Mouse (Mus musculus): ENCODE data around the gene Lins1. TPM values are rescaled to one million over a fixed set of nuclear protein-coding genes. Genes with fewer than 3 reads are reported as not detected.
A peak's percentile ranks its signal among the peaks of the same experiment; 100 is the strongest.

Lins1 gene
- total RNA-seq (2021) = 1 to 10 TPM; 2.8 to 3.4 TPM
- long read RNA-seq, experiment 1, full-length matches to known transcripts = 1 of 1 reads
- long read RNA-seq, experiment 1, partial matches to known transcripts = 0 of 1 reads
- long read RNA-seq, experiment 1, other reads (novel, unspliced or antisense) = 0 of 1 reads
- long read RNA-seq, experiment 2, partial matches to known transcripts = 0 of 2 reads
- long read RNA-seq, experiment 2, other reads (novel, unspliced or antisense) = 1 of 2 reads

DNA sequence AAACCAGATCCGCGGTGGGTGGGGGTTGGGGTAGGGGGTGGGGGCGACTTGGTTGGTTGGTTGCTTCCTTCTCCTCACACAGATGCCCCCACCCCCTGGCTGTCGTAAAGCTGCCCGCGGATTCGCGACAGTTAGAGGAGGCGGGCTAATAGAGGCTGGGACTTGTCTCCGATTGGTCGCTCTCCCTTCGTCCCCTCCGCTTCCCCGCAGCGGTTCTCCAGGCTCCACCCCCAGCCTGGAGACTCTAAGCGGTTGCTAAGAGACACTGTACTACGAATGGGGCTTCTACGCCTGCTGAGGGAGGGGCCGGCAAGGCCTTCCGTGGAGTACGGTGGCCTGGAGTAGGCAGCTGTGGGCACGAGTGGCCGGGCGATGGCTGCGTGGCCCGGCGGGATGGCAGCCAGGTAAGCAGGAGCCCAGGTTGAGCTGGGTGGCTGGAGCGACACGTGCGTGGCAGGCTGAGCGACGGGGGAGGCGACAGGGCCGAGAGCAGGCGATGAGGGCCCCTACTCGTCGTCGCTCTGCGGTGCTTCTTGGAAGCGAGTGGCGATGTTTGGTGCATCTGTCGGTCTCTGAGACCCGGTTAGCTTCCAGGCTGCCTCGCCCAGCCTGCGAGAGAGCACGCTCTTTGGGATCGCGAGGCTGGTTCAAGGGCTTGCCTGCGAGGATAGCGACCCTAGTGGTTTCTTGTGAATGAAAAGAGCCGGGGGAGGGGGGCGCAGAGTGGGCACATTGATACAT is at the start of gene Lins1:
Lins1 (plus strand) TSS at position 270 of the 741 bp plus-strand sequence.
- DNase-seq = peak; percentile 96
- intact Hi-C loops (cut with DNase I) = no loop called here

DNA sequence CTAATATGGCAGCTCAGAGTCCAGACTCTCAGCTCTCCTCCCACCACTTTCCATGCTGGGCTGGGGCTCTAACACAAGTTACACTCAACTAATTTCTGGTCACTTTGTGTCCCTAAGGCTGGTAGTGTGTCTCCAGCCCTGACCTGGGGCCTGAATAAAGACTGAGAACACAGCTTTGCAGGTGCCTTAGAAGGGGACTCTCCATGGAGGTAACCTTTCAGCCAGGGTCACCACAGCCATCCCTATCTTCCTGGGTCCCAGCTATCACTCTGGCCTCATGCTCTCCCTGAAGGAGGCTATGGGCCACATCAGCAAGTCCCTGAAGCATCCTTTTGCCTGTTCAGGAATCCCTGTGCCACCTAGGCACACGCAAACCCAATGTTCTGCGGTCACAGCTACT is 44.0 kb upstream of the Lins1 start:
- DNase-seq = no peak
- intact Hi-C loops (cut with DNase I) = no loop called here

DNA sequence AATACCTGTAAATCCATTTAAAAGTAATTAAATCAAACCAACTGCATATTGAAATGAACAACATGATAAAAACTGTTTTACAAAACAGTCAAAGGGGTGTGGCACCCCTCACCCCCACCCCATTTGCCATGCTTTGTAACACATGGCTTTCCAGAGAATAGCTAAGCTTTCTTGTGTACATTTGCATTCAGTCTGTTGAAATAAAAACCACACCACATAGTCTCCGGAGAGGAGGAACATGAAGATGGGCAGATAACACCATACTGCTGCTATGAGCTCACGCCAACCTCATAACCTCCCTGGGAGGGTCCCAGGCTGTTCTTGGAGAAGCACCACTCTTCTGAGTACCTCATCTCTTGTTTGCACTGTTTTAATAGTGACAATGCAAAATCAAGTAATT is 40.5 kb upstream of the Lins1 start:
- intact Hi-C loops (cut with DNase I) = no loop called here
- DNase-seq = no peak

DNA sequence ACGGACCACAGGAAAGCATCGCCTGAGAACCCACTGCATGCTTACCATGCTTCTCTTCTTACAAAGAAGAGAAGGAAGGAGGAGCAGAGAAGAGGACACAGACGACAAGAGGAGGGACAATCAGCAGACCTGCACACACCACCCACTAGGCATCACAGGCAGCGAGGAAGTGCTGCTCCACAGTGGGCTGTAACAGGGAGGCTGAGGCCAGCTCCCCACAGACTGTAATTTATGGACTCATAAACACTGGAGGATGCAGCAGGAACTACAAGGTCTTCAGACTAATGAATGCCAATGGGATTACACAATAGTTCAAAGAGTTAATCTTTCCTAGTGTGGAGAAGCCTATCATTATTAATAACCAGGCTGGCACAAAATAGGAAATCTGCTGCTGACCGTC is 38.8 kb upstream of the Lins1 start:
- intact Hi-C loops (cut with DNase I) = no loop called here
- no peak for DNase-seq

DNA sequence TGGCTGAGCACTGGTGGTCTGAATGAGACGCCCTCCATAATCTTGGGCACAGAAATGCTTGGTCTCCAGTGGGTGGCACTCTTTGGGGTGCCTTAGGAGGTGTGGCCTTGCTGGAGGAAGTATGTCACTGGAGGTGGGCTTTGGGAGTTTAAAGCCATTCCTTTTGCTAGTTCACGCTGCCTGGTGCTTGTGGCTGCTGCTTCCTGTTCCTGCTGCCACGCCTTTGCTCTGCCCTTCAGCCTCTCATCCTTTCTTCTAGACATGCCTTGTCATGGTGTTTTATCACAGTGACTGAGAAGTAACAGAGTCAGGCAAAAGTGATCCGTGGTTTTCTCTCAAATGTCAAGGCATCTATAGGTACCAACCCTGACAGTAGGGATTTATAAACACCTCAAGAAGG is 37.5 kb upstream of the Lins1 start:
- DNase-seq = no peak
- intact Hi-C loops (cut with DNase I) = no loop called here

DNA sequence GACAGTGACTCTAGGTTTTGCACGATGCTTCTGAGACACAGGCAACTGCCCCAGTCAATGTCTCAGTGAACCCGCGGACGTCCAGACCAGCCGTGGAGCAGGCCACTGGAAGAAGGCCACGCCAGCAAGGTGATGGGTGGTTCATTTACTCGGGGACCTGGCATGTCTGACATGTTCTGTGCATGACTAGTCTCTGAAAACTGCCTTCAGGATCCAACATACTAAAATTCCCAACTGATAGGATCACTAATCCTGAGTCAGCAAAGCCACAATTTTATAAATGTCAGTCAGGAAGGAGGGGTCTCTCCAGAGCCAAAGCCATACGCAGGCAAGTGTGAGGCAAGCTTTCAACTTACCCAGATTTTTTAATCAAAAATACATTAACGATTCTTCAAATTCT is 36.1 kb upstream of the Lins1 start:
- DNase-seq = no peak
- intact Hi-C loops (cut with DNase I) = no loop called here

DNA sequence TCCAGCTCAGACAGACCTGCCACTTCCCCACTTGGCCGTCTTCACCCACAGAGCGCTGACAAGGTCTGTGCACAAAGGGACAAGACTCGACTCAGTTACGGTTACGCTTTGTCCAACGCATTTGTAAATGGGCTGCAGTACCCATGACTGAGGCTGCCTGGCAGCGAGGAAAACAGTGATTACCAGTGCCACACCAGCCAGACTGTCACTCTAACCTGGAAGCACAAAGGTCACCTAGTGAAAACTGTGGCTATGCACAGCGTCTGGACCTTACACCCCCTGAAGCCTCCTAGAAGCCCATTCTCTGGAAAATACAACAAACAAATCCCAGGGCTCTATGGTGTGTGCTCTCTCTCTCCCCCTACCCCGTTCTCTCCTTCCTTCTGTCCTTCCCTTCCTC is 34.2 kb upstream of the Lins1 start:
- DNase-seq = no peak
- intact Hi-C loops (cut with DNase I) = no loop called here

DNA sequence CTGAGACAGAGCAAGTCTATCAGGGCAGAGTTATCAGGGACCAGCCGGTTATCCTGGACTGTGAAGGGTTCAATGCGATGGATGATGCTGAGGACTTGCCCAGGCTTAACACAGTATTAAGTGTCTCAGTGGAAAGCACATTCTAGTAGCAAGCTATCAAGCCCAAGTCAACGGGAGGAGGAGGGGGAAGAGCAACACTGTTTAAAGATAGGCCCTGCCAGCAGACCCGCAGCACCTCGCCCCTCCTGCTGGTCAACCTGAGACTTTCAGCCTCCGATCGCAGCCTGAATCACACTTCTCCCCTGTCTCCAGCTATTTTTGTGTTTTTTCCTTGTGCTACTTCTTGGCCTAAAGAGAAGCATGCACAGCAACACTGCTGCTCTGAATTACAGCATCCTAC is 29.4 kb upstream of the Lins1 start:
- no peak for DNase-seq
- intact Hi-C loops (cut with DNase I) = loop anchor here (2.0 to 5.0 kb wide), 3 partner anchors 248 to 558 kb away; no protein-coding TSS in a partner anchor

DNA sequence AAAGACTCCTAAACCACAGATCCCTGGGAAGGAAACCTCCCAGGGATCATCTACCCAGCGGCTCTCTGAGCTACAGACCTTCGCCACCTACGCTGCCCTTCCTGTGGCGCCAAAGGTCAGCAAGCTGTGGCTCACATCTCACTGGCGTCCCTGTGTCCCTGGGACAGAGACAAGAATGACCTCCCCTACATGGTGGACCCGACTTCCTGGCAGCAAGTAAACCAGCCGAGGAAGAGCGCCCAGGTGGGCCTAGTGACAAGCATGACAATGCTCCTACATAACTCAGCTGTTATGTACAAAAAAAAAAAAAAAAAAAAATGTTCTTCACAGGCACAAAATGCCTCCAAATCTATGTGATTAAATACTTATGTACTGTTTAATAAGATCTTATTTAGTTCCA is 28.7 kb upstream of the Lins1 start:
- DNase-seq = no peak
- intact Hi-C loops (cut with DNase I) = loop anchor here (1.0 to 5.0 kb wide), 4 partner anchors 227 to 559 kb away; no protein-coding TSS in a partner anchor

DNA sequence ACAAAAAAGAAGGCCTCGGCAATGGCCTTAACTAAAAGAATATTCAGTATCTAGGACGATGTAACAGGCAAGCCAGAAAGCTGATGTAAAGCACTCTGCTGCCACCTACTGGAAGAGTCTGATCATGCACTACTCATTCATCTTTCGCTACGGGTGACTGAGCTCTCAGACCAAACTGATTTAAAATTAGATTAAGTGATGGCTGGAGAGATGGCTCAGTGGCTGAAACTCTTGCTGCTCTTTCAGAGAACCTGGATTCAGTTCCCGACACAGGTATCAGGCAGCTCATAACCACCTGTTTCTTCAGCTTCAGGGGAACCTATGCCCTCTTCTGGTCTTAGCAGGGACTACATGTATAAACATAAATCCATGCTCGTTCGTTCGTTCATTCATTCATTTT is 28.1 kb upstream of the Lins1 start:
- intact Hi-C loops (cut with DNase I) = loop anchor here (1.0 to 5.0 kb wide), 4 partner anchors 227 to 559 kb away; no protein-coding TSS in a partner anchor
- peak; percentile 73 to 87 for DNase-seq

DNA sequence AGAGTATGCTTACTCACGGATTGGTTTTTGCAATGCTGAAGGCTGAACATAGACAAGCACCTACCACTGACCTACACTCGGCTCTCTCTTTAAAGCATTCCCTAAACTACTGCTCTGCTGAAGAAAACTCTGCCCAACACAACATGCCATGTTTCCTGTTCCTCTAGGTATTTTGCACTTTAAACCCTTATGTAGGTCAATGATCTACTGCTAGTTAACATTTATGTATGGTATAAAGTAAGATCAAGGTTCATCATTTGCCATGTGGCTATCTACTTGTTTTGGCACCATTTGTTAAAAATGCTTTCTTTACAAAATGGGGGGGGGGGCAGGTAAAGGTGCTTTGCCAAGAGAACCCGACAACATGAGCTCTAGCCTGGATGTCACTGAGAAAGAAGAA is 26.1 kb upstream of the Lins1 start:
- DNase-seq = no peak
- intact Hi-C loops (cut with DNase I) = loop anchor here (5.0 kb wide), 2 partner anchors 251 to 561 kb away; no protein-coding TSS in a partner anchor

DNA sequence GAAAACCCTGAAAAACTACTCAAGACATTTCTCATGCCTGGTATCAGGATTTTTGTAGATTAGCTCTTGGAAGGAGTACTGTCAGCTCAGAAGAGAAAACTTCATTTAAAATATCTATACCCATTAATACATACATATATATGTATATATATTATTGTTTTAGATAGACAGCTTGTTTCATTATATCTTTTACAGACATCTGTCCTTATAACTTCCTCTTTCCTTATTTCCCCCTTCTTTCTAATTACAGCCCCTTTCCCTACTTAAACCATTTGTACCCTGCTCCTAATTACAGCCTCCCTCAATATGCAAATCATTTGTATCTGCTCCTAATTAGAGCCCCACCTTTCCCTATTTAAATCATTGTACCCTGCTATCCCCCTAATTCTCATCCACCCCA is 22.6 kb upstream of the Lins1 start:
- intact Hi-C loops (cut with DNase I) = no loop called here
- DNase-seq = no peak

DNA sequence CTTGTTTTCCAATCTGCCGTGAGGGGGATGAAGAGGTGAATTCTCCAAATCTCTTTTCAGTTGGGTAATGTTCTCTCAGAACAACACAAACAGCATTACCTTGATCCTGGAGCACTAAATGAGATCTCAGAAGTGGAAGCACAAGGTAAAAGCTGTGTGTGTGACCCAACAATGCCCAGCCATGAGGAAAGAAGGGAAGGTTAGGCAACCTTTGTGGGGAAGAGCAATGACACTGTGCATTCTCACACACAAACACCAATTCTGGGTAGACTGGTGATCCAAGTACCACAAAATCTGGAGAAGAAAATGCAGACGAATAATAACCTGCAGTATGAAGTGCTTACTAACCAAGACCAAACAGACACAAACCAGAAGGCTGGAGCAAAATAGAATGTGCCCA is 13.9 kb upstream of the Lins1 start:
- no peak for DNase-seq
- intact Hi-C loops (cut with DNase I) = no loop called here

DNA sequence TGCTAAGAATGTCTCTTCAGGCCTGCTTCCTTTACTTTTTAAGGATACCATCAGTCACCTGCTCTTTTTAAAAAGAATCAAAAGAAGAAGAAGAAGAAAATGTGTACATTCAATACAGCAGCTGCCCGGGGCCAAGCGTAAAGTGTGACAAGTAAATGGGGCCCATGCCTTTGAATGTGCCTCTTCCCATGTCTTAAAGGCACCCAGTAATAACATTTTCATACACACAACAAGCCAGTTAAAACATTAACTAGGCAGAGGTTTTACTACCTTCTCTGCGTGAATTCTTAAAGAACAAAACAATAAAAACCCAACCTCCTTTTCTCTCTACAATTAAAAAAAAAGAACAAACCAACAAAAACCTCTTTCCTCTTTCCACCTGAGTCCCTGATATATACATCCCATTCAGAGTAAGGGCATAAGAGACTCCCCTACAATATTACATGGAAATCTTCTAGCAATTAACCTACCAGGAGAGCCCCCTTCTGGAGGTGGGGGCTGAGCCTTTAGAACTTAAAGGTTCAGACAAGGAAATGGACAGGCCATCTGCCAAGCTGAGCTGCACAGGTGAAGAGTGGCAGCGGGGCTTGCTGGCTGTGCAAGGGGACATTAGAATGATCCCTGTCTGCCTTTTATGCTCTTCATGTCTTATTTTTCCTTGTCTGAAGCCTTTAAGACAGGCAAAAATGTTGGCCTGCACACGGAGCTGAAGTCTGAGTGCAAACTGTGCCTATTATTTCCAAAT is 7.4 kb upstream of the Lins1 start:
- intact Hi-C loops (cut with DNase I) = no loop called here
- no peak for DNase-seq

DNA sequence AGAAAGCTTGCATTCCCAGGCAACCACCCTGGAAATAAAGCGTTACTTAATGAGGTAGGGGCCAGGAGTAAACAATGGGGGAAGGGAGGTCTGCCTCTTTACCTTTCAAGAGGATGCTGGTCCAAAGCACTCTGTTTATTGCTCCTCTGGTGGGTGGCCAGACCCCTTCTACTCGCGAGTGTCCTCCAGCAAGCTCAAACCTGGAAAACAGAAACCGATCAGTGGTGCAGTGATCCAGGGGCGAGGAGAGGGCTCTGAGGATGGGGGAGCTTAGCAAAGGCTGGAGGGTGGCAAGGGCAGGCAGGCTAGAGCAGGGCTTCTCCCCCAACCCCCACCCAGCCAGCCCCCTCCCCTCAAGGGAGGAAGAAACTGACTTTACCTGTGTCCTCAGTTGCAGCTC is 968 bp upstream of the Lins1 start:
- intact Hi-C loops (cut with DNase I) = no loop called here
- peak; percentile 2 to 5 for DNase-seq

DNA sequence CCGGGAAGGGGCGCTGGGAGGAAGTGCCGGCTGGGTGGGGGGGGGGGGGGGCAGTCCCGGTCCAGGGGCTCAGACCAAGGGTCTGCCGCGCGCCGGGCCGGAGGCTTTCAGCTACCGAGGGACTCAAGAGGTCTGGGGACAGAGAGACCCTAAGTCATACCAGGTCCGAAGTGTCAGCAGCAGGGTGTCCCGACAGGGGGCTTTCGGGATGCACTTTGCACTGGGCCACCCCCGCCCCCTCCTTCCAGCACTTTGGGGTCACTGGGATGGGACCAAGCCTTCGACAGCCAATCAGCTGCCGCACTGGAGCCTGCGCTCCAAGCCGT is 432 bp upstream of the Lins1 start, which contains the start of gene Asb7:
Asb7 (minus strand) TSS at position 303 of the 326 bp plus-strand sequence.
- intact Hi-C loops (cut with DNase I) = no loop called here
- DNase-seq = no peak

DNA sequence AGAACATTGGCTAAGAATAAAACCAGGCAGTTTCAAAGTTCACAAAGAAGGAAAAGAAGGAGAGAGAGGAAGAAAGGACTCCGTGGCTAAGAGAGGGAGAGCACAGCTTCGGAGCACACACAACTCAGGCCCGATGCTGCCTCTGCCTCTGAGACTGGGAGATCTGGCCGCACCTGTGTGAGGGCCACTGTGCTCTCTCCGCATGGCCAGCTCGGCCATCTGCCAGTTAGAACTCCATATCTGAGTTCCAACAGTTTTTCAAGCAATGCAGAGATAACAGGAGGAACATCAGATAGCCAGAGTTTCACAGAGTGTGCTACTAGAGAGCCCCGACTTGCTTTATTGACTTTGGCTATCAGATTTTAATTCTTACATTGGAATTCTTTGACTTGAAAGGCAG is 4.8 kb downstream of the Lins1 start:
- intact Hi-C loops (cut with DNase I) = no loop called here
- DNase-seq = no peak

DNA sequence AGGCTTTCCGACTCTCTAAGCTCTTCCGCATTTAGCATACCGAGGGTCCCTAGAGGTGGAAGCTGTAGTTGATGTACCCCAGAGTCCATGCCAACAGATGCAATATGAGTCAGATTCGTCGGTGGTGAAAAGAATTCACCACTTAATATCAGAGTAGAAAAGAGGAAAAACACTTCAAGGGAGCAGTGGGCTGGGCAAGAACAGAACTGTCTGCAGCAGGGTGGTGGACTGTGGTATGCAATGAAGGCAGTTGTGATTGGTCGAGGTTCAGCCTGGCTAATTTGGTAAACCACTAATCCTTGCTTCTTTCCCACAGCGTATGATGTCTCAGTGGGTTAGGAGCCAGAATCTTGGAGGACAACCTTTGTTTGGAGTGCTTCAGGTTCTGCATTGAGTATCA is 13.0 kb downstream of the Lins1 start:
- no peak for DNase-seq
- intact Hi-C loops (cut with DNase I) = no loop called here

DNA sequence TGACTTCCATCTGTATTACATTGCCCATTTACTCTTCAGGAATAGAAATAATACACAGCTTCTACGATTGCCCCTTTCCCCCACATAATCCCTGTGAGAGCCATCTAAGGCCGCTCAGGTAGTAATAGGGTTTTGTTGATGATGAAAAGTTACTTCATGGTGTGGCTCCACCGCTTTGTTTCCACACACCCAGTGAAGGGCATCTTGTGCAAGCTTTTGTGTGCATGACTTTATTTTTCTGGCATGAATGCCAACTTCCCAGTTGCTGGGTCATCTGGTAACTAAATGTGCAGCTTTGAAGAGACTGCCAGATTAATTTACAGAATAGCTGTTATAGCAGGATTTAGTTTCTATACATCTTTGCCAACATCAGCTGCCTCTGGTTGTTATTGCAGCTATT is 14.9 kb downstream of the Lins1 start:
- no peak for DNase-seq
- intact Hi-C loops (cut with DNase I) = loop anchor here (5.0 kb wide), 1 partner anchor 928 kb away; no protein-coding TSS in a partner anchor

DNA sequence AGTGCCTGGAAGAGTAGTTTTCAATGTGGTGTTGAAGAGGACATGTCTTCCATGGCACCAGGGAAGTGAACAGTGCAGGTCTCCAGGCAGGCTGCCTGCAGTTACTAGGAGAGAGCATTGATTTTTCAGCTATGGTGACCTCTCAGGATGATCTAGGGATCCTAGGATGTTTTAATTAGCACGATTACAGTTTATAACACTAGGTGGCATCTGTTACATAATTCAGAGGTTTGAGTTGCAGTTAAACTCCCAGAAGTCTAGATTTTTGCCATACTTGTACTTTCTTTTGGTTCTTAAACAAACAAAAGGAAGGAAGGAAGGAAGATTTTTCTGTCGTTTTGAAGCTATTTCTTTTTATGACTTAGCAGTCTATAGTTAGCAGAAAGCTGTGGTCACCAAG is 21.5 kb downstream of the Lins1 start:
- intact Hi-C loops (cut with DNase I) = loop anchor here (2.0 kb wide), 2 partner anchors 128 to 488 kb away; partner anchors contain the start of gene Adamts17

DNA sequence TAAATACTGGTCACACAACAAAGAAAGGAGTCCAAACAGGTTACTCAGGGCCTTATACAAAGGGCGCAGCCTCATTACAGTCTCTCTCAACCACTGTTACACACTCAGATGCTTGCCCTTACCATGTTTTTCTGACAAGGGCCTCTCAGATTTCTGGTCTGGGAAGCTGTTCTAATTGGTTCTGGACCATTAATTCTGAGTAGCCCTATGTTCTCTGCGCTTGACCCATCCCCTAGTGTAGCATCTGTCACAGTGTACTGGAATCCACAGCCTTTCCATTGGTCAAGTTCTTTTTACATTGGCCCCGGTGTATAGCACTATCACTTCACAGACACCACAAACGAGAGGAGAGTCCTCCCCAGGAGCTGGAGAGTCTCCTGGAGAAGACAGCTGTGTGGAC is 34.8 kb downstream of the Lins1 start:
- no peak for DNase-seq
- intact Hi-C loops (cut with DNase I) = no loop called here

More for the DNA sequence above, 21.5 kb downstream of the Lins1 start:
- no peak for DNase-seq

Measured in heart, postnatal 14 days (tissue).